Mouse (Mus musculus) heart, embryonic 16.5 days (tissue): ENCODE data around the gene Ripk1. TPM values are rescaled to one million over a fixed set of nuclear protein-coding genes. Genes with fewer than 3 reads are reported as not detected.
"Not testable (repeated sequence)": the region's sequence is repeated elsewhere in the genome, so short reads cannot be mapped to it uniquely, and the experiment has no call there.

Source experiments
- ATAC-seq: fragments of 200-750 bp; cut with Nextera tagmentation; replicated peaks from 2 replicates; pipeline ENCODE4 v1.8.0; 2017; ENCODE audit warnings: moderate number of reproducible peaks; ENCODE audit not compliant: insufficient read depth, low FRiP score; ENCODE audit errors: extremely low read depth
- H3K27ac ChIP-seq: fragments of 300-500 bp; sonication (generic); 2 replicates; pipeline ENCODE4 v1.5.1; 2014; ENCODE audit warnings: mild to moderate bottlenecking, low read length, control low read depth, moderate library complexity
- H3K27me3 ChIP-seq: fragments of 300-500 bp; sonication (generic); 2 replicates; pipeline ENCODE4 v1.6.1; 2014; ENCODE audit warnings: low read length, mixed read lengths; ENCODE audit not compliant: control insufficient read depth, insufficient read depth
- H3K36me3 ChIP-seq: fragments of 300-500 bp; sonication (generic); 2 replicates; pipeline ENCODE4 v1.6.1; 2014; ENCODE audit not compliant: control insufficient read depth, insufficient read depth
- H3K4me1 ChIP-seq: fragments of 300-500 bp; sonication (generic); 2 replicates; pipeline ENCODE4 v1.6.1; 2014; ENCODE audit warnings: low read length, mixed read lengths; ENCODE audit not compliant: control insufficient read depth, insufficient read depth
- H3K4me2 ChIP-seq: fragments of 300-500 bp; sonication (generic); 2 replicates; pipeline ENCODE4 v1.6.1; 2014; ENCODE audit warnings: low read depth, mild to moderate bottlenecking, control low read depth, low read length
- H3K4me3 ChIP-seq: fragments of 300-500 bp; sonication (generic); 2 replicates; pipeline ENCODE4 v1.5.1; 2014; ENCODE audit warnings: mild to moderate bottlenecking, control low read depth, low read length
- H3K9ac ChIP-seq: fragments of 300-500 bp; sonication (generic); 2 replicates; pipeline ENCODE4 v1.6.1; 2014; ENCODE audit warnings: low read length, control low read depth
- H3K9me3 ChIP-seq: fragments of 300-500 bp; sonication (generic); replicated peaks from 2 replicates; pipeline ENCODE4 v1.6.1; 2016; ENCODE audit warnings: low read length; ENCODE audit not compliant: control insufficient read depth
- WGBS: fragments of 180-500 bp; shearing (Covaris S2); extraction: QIAGEN DNeasy Blood & Tissue Kit; methylation state at CpG from one replicate; pipeline ENCODE4 v1.1.7; 2014; 5-methylcytosine and 5-hydroxymethylcytosine counted together
- polyA plus RNA-seq: library from polyadenylated mRNA; unstranded; fragments of >200 nt; fragmentation: Nextera tagmentation; extraction: Ambion mirVana; gene quantifications from 2 replicates; pipeline ENCODE4 v1.2.1, GENCODE M21; 2015

Ripk1 gene
- polyA plus RNA-seq, 1 experiment from 2014 or later, result 10.0 TPM

- ATAC-seq, result no peak
- no peaks in the 10 kb centered on the region for H3K4me1 ChIP-seq
- 84% methylated on average over 10 of the region's 10 CpGs for WGBS
- no peaks in the 10 kb centered on the region for H3K27me3 ChIP-seq
- peaks cover 16% of the 10 kb centered on the region for H3K36me3 ChIP-seq
- H3K27ac ChIP-seq, result no peak overlapping the region
- H3K9ac ChIP-seq, result no peak overlapping the region
- H3K4me2 ChIP-seq, result no peak overlapping the region
- no peak overlapping the region for H3K4me3 ChIP-seq
- H3K9me3 ChIP-seq, result no peaks in the 10 kb centered on the region
These were observed 60.3 kb downstream of the Ripk1 start for GRCm38 (mm10) chr13:34062466-34062865.

- no peak for ATAC-seq
These were observed 64.2 kb downstream of the Ripk1 start for GRCm38 (mm10) chr13:34066351-34066750.

GRCm38 (mm10) chr13:34070296-34070695 lies 68.1 kb downstream of the Ripk1 start:
- Histone ChIP-seq H3K4me3 (no peak overlapping the region), H3K4me2 (no peak overlapping the region), H3K9me3 (no peaks in the 10 kb centered on the region), H3K27ac (no peak overlapping the region), H3K4me1 (no peaks in the 10 kb centered on the region), H3K36me3 (peaks cover 3% of the 10 kb centered on the region; the same call in 1 of the 2 replicates), H3K9ac (no peak overlapping the region), H3K27me3 (no peaks in the 10 kb centered on the region)
- WGBS, result 71% methylated on average over 4 of the region's 4 CpGs
- ATAC-seq, result no peak

More at GRCm38 (mm10) chr13:34066351-34066750, 64.2 kb downstream of the Ripk1 start:
- no peak overlapping the region for H3K9ac ChIP-seq
- no peak overlapping the region for H3K4me3 ChIP-seq
- no peak overlapping the region for H3K4me2 ChIP-seq
- peaks cover 7% of the 10 kb centered on the region; the same call in 1 of the 2 replicates for H3K36me3 ChIP-seq
- H3K27ac ChIP-seq, result no peak overlapping the region
- no peaks in the 10 kb centered on the region for H3K27me3 ChIP-seq
- H3K9me3 ChIP-seq, result no peaks in the 10 kb centered on the region
- no peaks in the 10 kb centered on the region for H3K4me1 ChIP-seq
- WGBS, result 72% methylated on average over 1 of the region's 1 CpGs

DNA sequence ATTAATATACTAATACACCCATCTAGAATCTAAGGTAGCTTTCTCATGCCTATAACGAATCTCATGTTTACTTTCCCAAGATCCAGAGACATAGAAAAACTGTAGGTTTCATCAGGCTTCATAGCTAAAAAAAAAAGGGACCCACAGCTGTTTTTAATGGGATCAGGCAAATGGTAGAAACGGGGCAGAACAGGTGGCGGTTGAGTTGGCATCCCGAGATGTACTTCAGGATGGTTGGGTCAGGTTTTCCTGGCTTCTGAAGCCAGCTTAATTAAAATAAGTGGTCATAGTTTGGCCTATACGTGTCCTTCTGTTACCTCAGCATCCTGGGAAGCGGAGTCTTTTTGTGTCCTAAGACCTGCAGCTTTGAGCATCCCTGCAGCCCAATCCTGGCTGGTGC lies 69.7 kb downstream of the Ripk1 start:
- Histone ChIP-seq H3K4me2 (no peak overlapping the region), H3K27me3 (no peaks in the 10 kb centered on the region)
- ATAC-seq, result no peak

GRCm38 (mm10) chr13:34072847-34073246 lies 70.7 kb downstream of the Ripk1 start:
- Histone ChIP-seq H3K4me2 (no peak overlapping the region), H3K27me3 (no peaks in the 10 kb centered on the region), H3K4me3 (no peak overlapping the region), H3K27ac (no peak overlapping the region), H3K9ac (no peak overlapping the region), H3K9me3 (no peaks in the 10 kb centered on the region), H3K4me1 (peaks cover 9% of the 10 kb centered on the region), H3K36me3 (peaks cover 5% of the 10 kb centered on the region)
- 77% methylated on average over 3 of the region's 3 CpGs for WGBS
- ATAC-seq, result no peak

More for the DNA sequence above, 69.7 kb downstream of the Ripk1 start:
- Histone ChIP-seq H3K9me3 (no peaks in the 10 kb centered on the region), H3K4me3 (no peak overlapping the region), H3K27ac (no peak overlapping the region), H3K4me1 (peaks cover 6% of the 10 kb centered on the region), H3K36me3 (peaks cover 5% of the 10 kb centered on the region), H3K9ac (no peak overlapping the region)
- 88% methylated on average over 6 of the region's 6 CpGs for WGBS

DNA sequence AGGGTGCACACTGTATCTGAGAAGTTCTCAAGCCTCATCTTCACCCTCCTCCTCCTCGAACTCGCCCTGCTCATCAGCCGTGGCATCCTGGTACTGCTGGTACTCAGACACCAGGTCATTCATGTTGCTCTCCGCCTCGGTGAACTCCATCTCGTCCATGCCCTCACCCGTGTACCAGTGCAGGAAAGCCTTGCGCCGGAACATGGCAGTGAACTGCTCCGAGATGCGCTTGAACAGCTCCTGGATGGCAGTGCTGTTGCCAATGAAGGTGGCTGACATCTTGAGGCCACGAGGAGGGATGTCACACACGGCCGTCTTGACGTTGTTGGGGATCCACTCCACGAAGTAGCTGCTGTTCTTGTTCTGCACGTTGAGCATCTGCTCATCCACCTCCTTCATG lies 72.3 kb downstream of the Ripk1 start:
- 90% methylated on average over 11 of the region's 17 CpGs for WGBS
- H3K4me2 ChIP-seq, H3K9ac ChIP-seq, ATAC-seq, H3K9me3 ChIP-seq, H3K27ac ChIP-seq, H3K27me3 ChIP-seq, H3K4me3 ChIP-seq, H3K36me3 ChIP-seq: not testable (repeated sequence)
- H3K4me1 ChIP-seq, result peaks cover 14% of the 10 kb centered on the region

GRCm38 (mm10) chr13:34075893-34076292 lies 73.7 kb downstream of the Ripk1 start:
- not testable (repeated sequence) for H3K27ac ChIP-seq, ATAC-seq, H3K4me2 ChIP-seq, H3K9me3 ChIP-seq, H3K27me3 ChIP-seq, H3K4me3 ChIP-seq, H3K9ac ChIP-seq, H3K36me3 ChIP-seq
- peaks cover 14% of the 10 kb centered on the region for H3K4me1 ChIP-seq
- 85% methylated on average over 6 of the region's 6 CpGs for WGBS

DNA sequence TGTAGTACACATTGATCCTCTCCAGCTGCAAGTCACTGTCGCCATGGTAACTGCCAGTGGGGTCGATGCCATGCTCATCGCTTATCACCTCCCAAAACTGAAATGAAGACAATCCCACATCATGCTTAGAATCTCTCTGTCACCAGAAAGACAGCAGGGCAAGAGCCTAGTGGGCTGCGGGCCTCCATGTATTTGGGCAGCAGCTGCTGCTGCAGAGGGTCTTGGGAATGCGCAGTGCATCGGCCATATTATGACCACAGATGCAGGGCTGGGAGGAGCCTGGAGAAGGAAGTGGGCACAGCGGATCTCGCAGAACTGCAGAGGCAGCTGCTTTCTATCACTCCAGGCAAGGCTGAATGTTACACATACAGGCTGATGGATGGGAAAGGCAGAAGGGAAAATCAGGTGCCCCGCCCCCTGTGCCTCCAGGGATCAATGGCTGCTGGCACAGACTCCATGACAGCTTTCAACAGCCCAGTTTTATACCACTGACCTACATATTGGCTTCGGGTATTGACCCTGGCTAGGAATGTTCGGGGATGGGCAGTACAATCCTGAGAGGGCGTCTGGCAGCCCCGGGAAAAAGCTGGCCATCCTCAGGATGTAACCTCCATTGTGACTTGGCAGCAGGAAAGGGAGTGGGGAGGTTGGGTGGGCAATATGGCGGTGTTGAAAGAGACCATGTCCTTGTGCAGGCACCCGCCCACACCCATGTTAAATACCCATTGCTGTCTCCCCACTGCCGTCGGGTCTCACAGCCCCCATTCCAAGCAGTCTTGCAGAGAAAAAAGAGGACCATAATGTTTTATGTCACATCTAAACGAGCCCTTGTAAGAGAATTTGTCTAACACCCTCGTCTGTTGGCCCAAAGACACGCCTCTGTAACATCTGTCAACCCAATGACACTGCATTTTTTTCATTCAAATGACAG lies 74.7 kb downstream of the Ripk1 start:
- Histone ChIP-seq H3K27me3 (no peaks in the 10 kb centered on the region), H3K4me1 (peaks cover 14% of the 10 kb centered on the region), H3K9me3 (no peaks in the 10 kb centered on the region), H3K27ac (peak overlapping the region; percentile 25; the same call in 1 of the 2 replicates), H3K4me2 (peak overlapping the region; percentile 96), H3K9ac (peak overlapping the region; percentile 95), H3K36me3 (peaks cover 5% of the 10 kb centered on the region), H3K4me3 (peak overlapping the region; percentile 95)
- no peak for ATAC-seq
- WGBS, result 45% methylated on average over 20 of the region's 20 CpGs

DNA sequence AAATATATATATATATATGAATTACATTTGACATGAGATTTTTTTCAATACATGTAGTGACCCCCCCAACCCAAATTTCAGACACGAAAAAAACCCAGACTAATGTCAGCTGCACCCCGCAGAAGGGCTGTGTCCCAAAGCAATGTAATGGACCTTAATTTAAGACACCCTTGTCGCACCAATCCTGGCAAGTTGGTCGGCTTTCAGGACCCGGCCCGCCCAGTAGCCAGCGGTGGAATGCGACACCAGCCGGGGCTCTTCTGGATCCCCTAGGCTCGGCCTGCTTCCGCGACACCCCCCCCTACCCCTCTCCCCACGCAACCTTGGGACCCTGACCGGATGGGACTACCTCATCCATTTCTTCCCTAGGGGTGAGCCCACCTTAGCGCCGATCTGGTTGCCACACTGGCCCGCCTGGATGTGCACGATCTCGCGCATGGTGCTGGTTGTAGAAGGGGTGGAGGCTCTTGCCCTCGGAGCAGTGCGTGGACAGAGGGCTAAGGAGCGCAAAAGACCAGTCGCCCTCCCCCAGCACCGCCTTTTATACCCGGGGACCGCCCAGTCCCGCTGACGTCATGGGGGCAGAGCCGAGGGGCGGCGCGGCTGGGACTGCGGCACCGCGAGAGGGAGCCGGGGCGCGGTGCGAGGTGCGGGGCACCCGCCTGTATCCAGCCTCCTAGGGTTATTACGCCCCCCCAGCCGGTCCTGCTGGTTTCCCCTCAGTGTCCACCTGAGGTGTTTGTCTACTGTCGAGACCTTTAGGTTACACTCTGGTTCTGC lies 75.5 kb downstream of the Ripk1 start, which contains the start of gene Tubb2a:
Tubb2a (minus strand) TSS at position 516 of the 780 bp plus-strand sequence.
- peak; percentile 93 for ATAC-seq
- 1% methylated on average over 45 of the region's 45 CpGs for WGBS
- Histone ChIP-seq H3K27me3 (no peaks in the 10 kb centered on the region), H3K9me3 (no peaks in the 10 kb centered on the region), H3K36me3 (peaks cover 5% of the 10 kb centered on the region), H3K9ac (peak within 1 kb of the TSS; percentile 95), H3K4me1 (peaks cover 14% of the 10 kb centered on the region), H3K4me2 (peak within 1 kb of the TSS; percentile 96), H3K4me3 (peak within 1 kb of the TSS; percentile 95), H3K27ac (peak within 1 kb of the TSS; percentile 77)
